Mouse (Mus musculus) liver, adult 2 months (tissue): ENCODE measurements around the gene Kcnab1.

Experiments used
- CTCF ChIP-seq: fragments of 200-500 bp; IDR thresholded peaks from 2 replicates; pipeline ENCODE4 v1.5.1; 2011; ENCODE audit warnings: low read depth, low read length, control low read depth
- POLR2A ChIP-seq: fragments of 200-500 bp; IDR thresholded peaks from 2 replicates; pipeline ENCODE4 v1.6.1; 2011; ENCODE audit warnings: low read length, control low read depth; ENCODE audit not compliant: insufficient read depth; ENCODE audit errors: extremely low read depth

DNA sequence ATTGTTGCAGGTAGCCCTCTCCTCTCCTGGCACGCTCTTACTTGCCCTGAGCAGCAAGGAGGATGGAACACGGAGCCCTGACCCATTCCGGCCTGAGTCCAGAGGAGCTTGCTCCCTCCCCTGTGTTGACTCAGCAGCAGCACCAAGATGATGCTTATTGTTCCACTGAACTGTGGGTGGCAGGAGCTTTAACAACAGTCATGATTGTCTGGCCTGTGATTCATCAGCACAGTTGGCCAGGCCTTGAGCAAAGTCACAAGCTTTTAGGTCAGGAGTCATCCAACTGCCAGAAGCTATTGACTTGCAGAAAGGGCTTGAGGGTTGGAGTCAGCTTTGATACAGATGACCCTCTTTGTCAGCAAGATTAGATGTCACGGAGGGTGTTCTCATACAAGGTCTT is 187.8 kb downstream of the Kcnab1 start:
- no peak for TF ChIP-seq CTCF
- TF ChIP-seq POLR2A: no peak
